Mouse (Mus musculus): ENCODE measurements around the gene Pitpnm3. TPM values are rescaled to one million over a fixed set of nuclear protein-coding genes. Genes with fewer than 3 reads are reported as not detected.
"Not testable (repeated sequence)": the region's sequence is repeated elsewhere in the genome, so short reads cannot be mapped to it uniquely, and the experiment has no call there.

Gene Pitpnm3
- 0.20 and 0.31 TPM in 2 replicates for polyA plus RNA-seq (2016; fragmentation: Nextera tagmentation; extraction: Ambion mirVana)

GRCm38 (mm10) chr11:72135383-72136158, at the start of gene Pitpnm3:
Pitpnm3 (minus strand) TSS chr11:72135778.
- peak within 1 kb of the TSS; percentile 75 for H3K4me3 ChIP-seq
- no peaks in the 10 kb centered on the region for H3K36me3 ChIP-seq
- WGBS, result under 1% methylated on average over 82 of the region's 107 CpGs
- H3K4me1 ChIP-seq (replicated peaks), result peaks cover 21% of the 10 kb centered on the region
- peak within 1 kb of the TSS; percentile 84 for H3K27ac ChIP-seq
- DNase-seq (ENCODE audit: low spot score), result peak; percentile 54
- H3K9me3 ChIP-seq, result no peaks in the 10 kb centered on the region
- H3K27me3 ChIP-seq (ENCODE audit: insufficient read depth, poor library complexity, severe bottlenecking), result peaks cover 94% of the 10 kb centered on the region

GRCm38 (mm10) chr11:72184252-72184651, 48.7 kb upstream of the Pitpnm3 start:
- no peak for DNase-seq (ENCODE audit: low spot score)
- Histone ChIP-seq H3K27me3 (ENCODE audit: insufficient read depth, poor library complexity, severe bottlenecking) (no peaks in the 10 kb centered on the region), H3K4me3 (no peak overlapping the region), H3K36me3 (peaks cover 74% of the 10 kb centered on the region), H3K9me3 (no peaks in the 10 kb centered on the region), H3K4me1 (replicated peaks) (no peaks in the 10 kb centered on the region), H3K27ac (no peak overlapping the region)
- 89% methylated on average over 4 of the region's 4 CpGs for WGBS

GRCm38 (mm10) chr11:72181136-72181535, 45.6 kb upstream of the Pitpnm3 start:
- whole genome bisulfite sequencing, result 88% methylated on average over 4 of the region's 4 CpGs
- H3K36me3 ChIP-seq, result peaks cover 74% of the 10 kb centered on the region

GRCm38 (mm10) chr11:72180556-72180955, 45.0 kb upstream of the Pitpnm3 start:
- H3K36me3 ChIP-seq, result peaks cover 74% of the 10 kb centered on the region
- H3K9me3 ChIP-seq, result no peaks in the 10 kb centered on the region
- no peak overlapping the region for H3K4me3 ChIP-seq
- no peak for DNase-seq (ENCODE audit: low spot score)
- H3K4me1 ChIP-seq (replicated peaks), result peaks cover 14% of the 10 kb centered on the region
- 93% methylated on average over 5 of the region's 5 CpGs for WGBS
- no peaks in the 10 kb centered on the region for H3K27me3 ChIP-seq (ENCODE audit: insufficient read depth, poor library complexity, severe bottlenecking)
- no peak overlapping the region for H3K27ac ChIP-seq

More at GRCm38 (mm10) chr11:72181136-72181535, 45.6 kb upstream of the Pitpnm3 start:
- H3K27ac ChIP-seq, result no peak overlapping the region
- no peak for DNase-seq (ENCODE audit: low spot score)
- H3K27me3 ChIP-seq (ENCODE audit: insufficient read depth, poor library complexity, severe bottlenecking), result no peaks in the 10 kb centered on the region
- no peaks in the 10 kb centered on the region for H3K9me3 ChIP-seq
- peaks cover 14% of the 10 kb centered on the region for H3K4me1 ChIP-seq (replicated peaks)
- H3K4me3 ChIP-seq, result no peak overlapping the region

GRCm38 (mm10) chr11:72176553-72176952, 41.0 kb upstream of the Pitpnm3 start:
- peaks cover 96% of the 10 kb centered on the region for H3K36me3 ChIP-seq
- no peaks in the 10 kb centered on the region for H3K9me3 ChIP-seq
- no peaks in the 10 kb centered on the region for H3K27me3 ChIP-seq (ENCODE audit: insufficient read depth, poor library complexity, severe bottlenecking)
- H3K4me3 ChIP-seq, result no peak overlapping the region
- H3K27ac ChIP-seq, result no peak overlapping the region
- peaks cover 14% of the 10 kb centered on the region for H3K4me1 ChIP-seq (replicated peaks)
- 29% methylated on average over 3 of the region's 3 CpGs for WGBS
- DNase-seq (ENCODE audit: low spot score), result peak; percentile 10

- H3K36me3 ChIP-seq, result peaks cover 90% of the 10 kb centered on the region
- no peaks in the 10 kb centered on the region for H3K27me3 ChIP-seq (ENCODE audit: insufficient read depth, poor library complexity, severe bottlenecking)
- H3K4me1 ChIP-seq (replicated peaks), result peaks cover 14% of the 10 kb centered on the region
- WGBS, result 81% methylated on average over 5 of the region's 5 CpGs
- no peak for DNase-seq (ENCODE audit: low spot score)
- H3K9me3 ChIP-seq, result no peaks in the 10 kb centered on the region
- no peak overlapping the region for H3K27ac ChIP-seq
- H3K4me3 ChIP-seq, result no peak overlapping the region
Measured at GRCm38 (mm10) chr11:72175966-72176365, 40.4 kb upstream of the Pitpnm3 start.

GRCm38 (mm10) chr11:72174721-72175120, 39.1 kb upstream of the Pitpnm3 start:
- WGBS, result 97% methylated on average over 6 of the region's 6 CpGs
- Histone ChIP-seq H3K27ac (no peak overlapping the region), H3K36me3 (peaks cover 92% of the 10 kb centered on the region), H3K4me1 (replicated peaks) (peaks cover 14% of the 10 kb centered on the region), H3K4me3 (no peak overlapping the region), H3K27me3 (ENCODE audit: insufficient read depth, poor library complexity, severe bottlenecking) (no peaks in the 10 kb centered on the region), H3K9me3 (no peaks in the 10 kb centered on the region)
- no peak for DNase-seq (ENCODE audit: low spot score)

- no peak overlapping the region for H3K4me3 ChIP-seq
- no peak overlapping the region for H3K27ac ChIP-seq
- no peaks in the 10 kb centered on the region for H3K9me3 ChIP-seq
- no peak for DNase-seq (ENCODE audit: low spot score)
- H3K27me3 ChIP-seq (ENCODE audit: insufficient read depth, poor library complexity, severe bottlenecking), result no peaks in the 10 kb centered on the region
- H3K4me1 ChIP-seq (replicated peaks), result peaks cover 14% of the 10 kb centered on the region
- WGBS, result 81% methylated on average over 5 of the region's 5 CpGs
- peaks cover 92% of the 10 kb centered on the region for H3K36me3 ChIP-seq
Measured at GRCm38 (mm10) chr11:72173506-72173905, 37.9 kb upstream of the Pitpnm3 start.

- peaks cover 91% of the 10 kb centered on the region for H3K36me3 ChIP-seq
- WGBS, result 78% methylated on average over 4 of the region's 4 CpGs
- H3K9me3 ChIP-seq; H3K27me3 ChIP-seq (ENCODE audit: insufficient read depth, poor library complexity, severe bottlenecking); H3K4me3 ChIP-seq; H3K27ac ChIP-seq; H3K4me1 ChIP-seq (replicated peaks); DNase-seq (ENCODE audit: low spot score): not testable (repeated sequence)
Measured at GRCm38 (mm10) chr11:72171906-72172305, 36.3 kb upstream of the Pitpnm3 start.

- WGBS, result 80% methylated on average over 4 of the region's 4 CpGs
- no peaks in the 10 kb centered on the region for H3K27me3 ChIP-seq (ENCODE audit: insufficient read depth, poor library complexity, severe bottlenecking)
- no peak for DNase-seq (ENCODE audit: low spot score)
- no peaks in the 10 kb centered on the region for H3K9me3 ChIP-seq
- H3K36me3 ChIP-seq, result peaks cover 91% of the 10 kb centered on the region
- no peaks in the 10 kb centered on the region for H3K4me1 ChIP-seq (replicated peaks)
- H3K27ac ChIP-seq, result no peak overlapping the region
- H3K4me3 ChIP-seq, result no peak overlapping the region
Measured at GRCm38 (mm10) chr11:72169871-72170270, 34.3 kb upstream of the Pitpnm3 start.

- Histone ChIP-seq H3K36me3 (peaks cover 95% of the 10 kb centered on the region), H3K4me1 (replicated peaks) (no peaks in the 10 kb centered on the region), H3K27me3 (ENCODE audit: insufficient read depth, poor library complexity, severe bottlenecking) (no peaks in the 10 kb centered on the region), H3K27ac (no peak overlapping the region), H3K9me3 (no peaks in the 10 kb centered on the region), H3K4me3 (no peak overlapping the region)
- no peak for DNase-seq (ENCODE audit: low spot score)
- WGBS, result 89% methylated on average over 2 of the region's 2 CpGs
Measured at GRCm38 (mm10) chr11:72163198-72163597, 27.6 kb upstream of the Pitpnm3 start.

GRCm38 (mm10) chr11:72156624-72157023, 21.0 kb upstream of the Pitpnm3 start:
- 61% methylated on average over 2 of the region's 2 CpGs for WGBS
- no peaks in the 10 kb centered on the region for H3K27me3 ChIP-seq (ENCODE audit: insufficient read depth, poor library complexity, severe bottlenecking)
- peaks cover 16% of the 10 kb centered on the region for H3K4me1 ChIP-seq (replicated peaks)
- no peak overlapping the region for H3K4me3 ChIP-seq
- no peak overlapping the region for H3K27ac ChIP-seq
- no peak for DNase-seq (ENCODE audit: low spot score)
- no peaks in the 10 kb centered on the region for H3K9me3 ChIP-seq
- H3K36me3 ChIP-seq, result peaks cover 90% of the 10 kb centered on the region

GRCm38 (mm10) chr11:72155981-72156428, 20.4 kb upstream of the Pitpnm3 start:
- WGBS, result 91% methylated on average over 4 of the region's 4 CpGs
- Histone ChIP-seq H3K27me3 (ENCODE audit: insufficient read depth, poor library complexity, severe bottlenecking) (no peaks in the 10 kb centered on the region), H3K27ac (no peak overlapping the region), H3K4me3 (no peak overlapping the region), H3K4me1 (replicated peaks) (peaks cover 23% of the 10 kb centered on the region), H3K36me3 (peaks cover 84% of the 10 kb centered on the region), H3K9me3 (no peaks in the 10 kb centered on the region)
- no peak for DNase-seq (ENCODE audit: low spot score)

All from hindbrain, embryonic 10.5 days (tissue).